Mouse (Mus musculus): Measurements from ENCODE around the gene Gm10638.

DNA sequence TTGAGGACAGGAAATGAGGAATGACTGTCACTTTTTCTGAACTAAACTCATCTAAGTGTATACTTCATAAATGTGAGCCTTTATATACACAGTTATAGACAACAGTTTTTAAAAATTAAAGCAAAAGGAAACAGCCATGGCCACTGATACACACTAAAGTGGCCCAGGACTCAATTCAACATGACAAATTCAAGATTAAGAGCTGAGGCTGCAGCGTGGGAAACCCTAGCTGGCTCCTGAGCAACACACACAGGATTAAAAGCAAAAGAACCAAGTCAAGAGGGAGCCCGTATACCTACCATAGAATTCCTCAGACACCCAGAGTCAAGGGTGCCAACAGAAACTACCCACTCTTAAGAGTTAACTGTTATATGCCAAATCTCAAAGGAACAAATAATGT is 24.0 kb upstream of the Gm10638 start:
- TF ChIP-seq CTCF (IDR thresholded peaks at IDR 0.05; ENCODE audit: low read depth) (no peak), EP300 (IDR thresholded peaks at IDR 0.05; ENCODE audit: low read depth) (no peak)
